Mouse (Mus musculus): Measurements from ENCODE around the gene Bod1l.

DNA sequence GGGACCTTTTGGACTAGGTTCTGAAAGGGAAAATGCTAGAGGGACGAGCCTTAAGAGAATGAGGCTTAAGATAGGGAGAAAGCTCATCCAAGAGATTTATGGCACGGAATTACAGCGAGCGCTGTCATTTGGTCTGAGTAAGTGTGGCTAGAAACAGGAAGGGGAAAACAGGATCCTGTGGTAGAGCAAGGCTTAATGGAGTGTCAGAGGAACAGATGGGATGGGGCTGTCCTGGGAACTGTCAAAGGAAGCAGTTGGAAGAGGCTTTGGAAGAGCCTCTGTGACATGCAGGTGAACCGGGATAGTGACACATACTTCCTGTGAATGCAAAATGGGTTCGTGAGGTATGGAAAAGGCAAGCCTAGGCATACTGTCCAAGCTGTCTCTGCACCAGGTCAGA is 68.4 kb downstream of the Bod1l start:
- TF ChIP-seq CTCF (IDR thresholded peaks at IDR 0.05; ENCODE audit: control insufficient read depth, insufficient read depth, insufficient read length) = no peak
- no peak for TF ChIP-seq CEBPB (IDR thresholded peaks at IDR 0.05; ENCODE audit: low read depth)
- no peak for TF ChIP-seq MAX (IDR thresholded peaks at IDR 0.05)
- TF ChIP-seq MYOG (IDR thresholded peaks at IDR 0.05; ENCODE audit: control insufficient read depth, extremely low read depth, insufficient read length) = no peak

Data from C2C12 (cell line).